Mouse (Mus musculus): Measurements from ENCODE around the gene Sun1.

DNA sequence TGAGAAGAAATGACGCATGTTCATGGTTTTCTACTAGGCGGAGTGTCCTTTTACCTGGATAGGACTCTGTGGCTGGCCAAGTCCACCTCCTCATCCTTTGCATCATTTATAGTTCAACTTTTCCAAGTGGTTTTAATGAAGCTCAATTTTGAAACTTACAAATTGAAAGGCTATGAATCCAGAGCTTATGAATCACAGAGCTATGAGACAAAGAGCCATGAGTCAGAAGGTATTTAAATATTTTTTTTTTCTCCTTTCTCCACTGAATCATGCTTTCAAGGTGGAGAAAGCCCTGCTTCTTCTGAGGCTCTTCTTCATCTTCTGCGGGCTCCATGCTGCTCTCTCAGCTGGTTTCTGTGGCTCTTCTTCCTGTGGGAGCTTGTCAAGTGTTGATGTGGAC lies 29.3 kb downstream of the Sun1 start:
- TF ChIP-seq CTCF (IDR thresholded peaks at IDR 0.05; ENCODE audit: borderline replicate concordance, extremely low read depth, insufficient read depth, insufficient read length) = no peak
- no peak for TF ChIP-seq POLR2A (IDR thresholded peaks at IDR 0.05; ENCODE audit: borderline replicate concordance, extremely low read depth, insufficient read depth, insufficient read length, poor library complexity, severe bottlenecking)

Data from brain, embryonic 14.5 days (tissue).